Mouse (Mus musculus): ENCODE measurements around the gene Rpl3l. TPM values are rescaled to one million over a fixed set of nuclear protein-coding genes. Genes with fewer than 3 reads are reported as not detected.
"Not testable (repeated sequence)": the region's sequence is repeated elsewhere in the genome, so short reads cannot be mapped to it uniquely, and the experiment has no call there.

Rpl3l gene
- polyA plus RNA-seq, 1 experiment from 2014 or later = 0.09 TPM

- no peak overlapping the region for H3K9ac ChIP-seq
- H3K27me3 ChIP-seq = peaks cover 8% of the 10 kb centered on the region
- H3K9me3 ChIP-seq (replicated peaks) = no peaks in the 10 kb centered on the region
- no peak for ATAC-seq (ENCODE audit: insufficient read depth)
- no peak overlapping the region for H3K4me3 ChIP-seq (replicated peaks)
- 65% methylated on average over 2 of the region's 2 CpGs for WGBS (ENCODE audit: insufficient replicate concordance)
- no peak overlapping the region for H3K27ac ChIP-seq (replicated peaks)
- peaks cover 30% of the 10 kb centered on the region for H3K4me1 ChIP-seq (replicated peaks)
- peaks cover 41% of the 10 kb centered on the region for H3K36me3 ChIP-seq (replicated peaks)
- H3K4me2 ChIP-seq = no peak overlapping the region
Measured at GRCm38 (mm10) chr17:24699473-24699872, 28.1 kb upstream of the Rpl3l start.

DNA sequence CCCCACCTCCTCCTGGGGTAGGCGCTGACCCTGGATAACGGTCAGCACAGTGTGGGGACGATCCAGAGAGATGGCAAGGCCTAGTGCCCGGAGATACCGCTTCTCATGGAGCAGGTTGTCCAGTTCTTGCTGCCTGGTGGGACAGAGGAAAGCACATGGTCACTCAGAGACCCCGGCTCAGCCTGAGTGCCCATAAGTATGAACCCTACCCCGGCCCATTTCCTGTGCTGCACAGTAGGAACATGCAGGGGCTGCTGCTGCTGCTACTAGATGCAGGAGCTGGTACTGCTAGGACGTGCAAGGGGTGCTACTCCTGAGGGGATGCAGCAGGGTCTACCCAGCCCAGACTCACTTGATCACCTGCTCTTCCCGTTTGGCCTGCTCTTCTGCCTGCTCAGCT is 26.4 kb upstream of the Rpl3l start:
- 78% methylated on average over 9 of the region's 9 CpGs for WGBS (ENCODE audit: insufficient replicate concordance)
- ATAC-seq (ENCODE audit: insufficient read depth) = no peak
- Histone ChIP-seq H3K4me1 (replicated peaks) (peaks cover 25% of the 10 kb centered on the region), H3K9ac (no peak overlapping the region), H3K4me2 (no peak overlapping the region), H3K36me3 (replicated peaks) (peaks cover 49% of the 10 kb centered on the region), H3K9me3 (replicated peaks) (no peaks in the 10 kb centered on the region), H3K27ac (replicated peaks) (no peak overlapping the region), H3K27me3 (peaks cover 8% of the 10 kb centered on the region), H3K4me3 (replicated peaks) (no peak overlapping the region)

GRCm38 (mm10) chr17:24705821-24706220 is 21.8 kb upstream of the Rpl3l start:
- Histone ChIP-seq H3K27ac (replicated peaks) (no peak overlapping the region), H3K4me2 (0 out of 2 replicates have a peak overlapping the region, but pooled peaks have one; percentile 83), H3K27me3 (no peaks in the 10 kb centered on the region), H3K4me1 (replicated peaks) (peaks cover 34% of the 10 kb centered on the region), H3K9ac (no peak overlapping the region), H3K36me3 (replicated peaks) (peaks cover 33% of the 10 kb centered on the region), H3K4me3 (replicated peaks) (no peak overlapping the region), H3K9me3 (replicated peaks) (no peaks in the 10 kb centered on the region)
- ATAC-seq (ENCODE audit: insufficient read depth) = no peak
- WGBS (ENCODE audit: insufficient replicate concordance) = 83% methylated on average over 3 of the region's 3 CpGs

DNA sequence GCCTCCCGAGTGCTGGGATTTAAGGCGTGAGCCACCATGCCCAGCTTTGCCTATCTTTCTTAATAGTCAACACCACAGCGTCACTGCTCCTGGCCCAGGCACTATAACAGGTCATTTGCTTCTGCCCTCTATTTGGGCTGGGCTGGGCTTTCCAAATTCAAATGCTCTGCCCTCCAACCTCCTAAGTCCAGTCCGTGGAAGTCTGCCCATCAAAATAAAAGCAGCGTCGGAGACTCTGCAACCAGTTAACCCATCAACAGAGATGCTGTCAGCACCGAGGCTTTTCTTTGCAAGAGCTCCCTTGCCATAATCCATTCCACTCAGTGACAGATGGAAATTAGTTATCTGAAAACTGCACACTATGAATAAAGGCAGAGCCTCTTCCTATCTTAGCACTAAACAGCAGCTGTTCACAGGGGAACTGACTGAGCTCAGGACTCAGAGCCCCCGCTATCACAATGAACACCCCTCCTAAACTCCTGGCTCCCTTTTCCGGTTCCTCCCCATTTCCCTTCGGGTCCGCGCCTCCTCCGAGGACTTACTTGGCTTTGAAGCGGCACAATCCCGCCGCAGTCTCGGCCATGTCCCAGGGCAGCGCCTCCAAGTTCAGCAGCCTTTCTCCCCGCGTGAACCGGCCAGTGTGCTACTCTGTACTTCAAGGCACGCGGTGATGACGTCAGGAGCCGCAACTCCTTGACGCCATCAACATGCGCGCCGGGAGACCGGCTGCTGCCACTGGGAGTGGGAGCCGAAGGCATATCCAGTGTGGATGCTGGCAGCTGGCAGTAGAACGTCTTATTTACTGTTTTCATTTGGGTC is 20.4 kb upstream of the Rpl3l start, which contains the start of gene Tbl3:
Gene Tbl3, minus strand, starts transcription at position 679 of the 819 bp plus-strand sequence.
- WGBS (ENCODE audit: insufficient replicate concordance) = 2% methylated on average over 32 of the region's 32 CpGs
- Histone ChIP-seq H3K27me3 (no peaks in the 10 kb centered on the region), H3K4me1 (replicated peaks) (peaks cover 34% of the 10 kb centered on the region), H3K4me2 (peak within 1 kb of the TSS; percentile 83), H3K36me3 (replicated peaks) (peaks cover 19% of the 10 kb centered on the region), H3K4me3 (replicated peaks) (peak within 1 kb of the TSS; percentile 78), H3K9me3 (replicated peaks) (no peaks in the 10 kb centered on the region), H3K27ac (replicated peaks) (peak within 1 kb of the TSS; percentile 89), H3K9ac (peak within 1 kb of the TSS; percentile 70)
- ATAC-seq (ENCODE audit: insufficient read depth) = peak; percentile 80

DNA sequence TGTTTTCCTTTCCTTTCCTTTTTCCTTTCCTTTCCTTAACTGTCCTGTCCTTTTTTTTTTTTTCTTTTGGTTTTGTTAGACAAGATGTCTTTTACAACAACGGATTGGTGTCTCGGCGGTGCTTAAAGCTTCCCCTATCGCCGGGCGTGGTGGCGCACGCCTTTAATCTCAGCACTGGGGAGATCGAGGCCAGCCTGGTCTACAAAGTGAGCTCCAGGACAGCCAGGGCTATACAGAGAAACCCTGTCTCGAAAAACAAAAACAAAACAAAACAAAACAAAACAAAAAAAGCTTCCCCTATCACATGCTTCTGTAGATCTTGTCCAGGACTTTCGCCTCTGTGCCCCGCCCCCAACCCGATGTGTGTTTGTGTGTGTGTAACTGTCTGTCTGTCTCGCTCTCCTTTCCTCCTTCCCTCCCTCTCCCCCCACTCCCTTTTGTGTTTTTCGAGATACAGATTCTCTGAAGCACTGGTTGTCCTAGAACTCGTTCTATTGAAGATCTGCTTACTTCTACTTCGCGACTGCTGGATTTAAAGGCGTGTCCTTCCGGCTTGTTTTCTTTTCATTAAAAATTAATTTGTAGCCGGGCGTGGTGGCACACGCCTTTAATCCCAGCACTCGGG is 19.7 kb upstream of the Rpl3l start:
- peak; percentile 63 for ATAC-seq (ENCODE audit: insufficient read depth)
- Histone ChIP-seq H3K27ac (replicated peaks) (peak overlapping the region; percentile 89), H3K4me2 (peak overlapping the region; percentile 83), H3K4me3 (replicated peaks) (peak overlapping the region; percentile 78), H3K9me3 (replicated peaks) (no peaks in the 10 kb centered on the region), H3K36me3 (replicated peaks) (peaks cover 16% of the 10 kb centered on the region), H3K9ac (peak overlapping the region; percentile 70), H3K4me1 (replicated peaks) (peaks cover 34% of the 10 kb centered on the region), H3K27me3 (no peaks in the 10 kb centered on the region)
- 2% methylated on average over 24 of the region's 24 CpGs for WGBS (ENCODE audit: insufficient replicate concordance)

- Histone ChIP-seq H3K4me3 (replicated peaks) (peak overlapping the region; percentile 78), H3K4me2 (peak overlapping the region; percentile 83), H3K9me3 (replicated peaks) (no peaks in the 10 kb centered on the region)
Measured at GRCm38 (mm10) chr17:24708646-24709045, 19.0 kb upstream of the Rpl3l start.

GRCm38 (mm10) chr17:24715556-24715955 is 12.1 kb upstream of the Rpl3l start:
- H3K4me3 ChIP-seq (replicated peaks) = no peak overlapping the region
- no peaks in the 10 kb centered on the region for H3K27me3 ChIP-seq
- no peak overlapping the region for H3K9ac ChIP-seq
- H3K9me3 ChIP-seq (replicated peaks) = no peaks in the 10 kb centered on the region
- ATAC-seq (ENCODE audit: insufficient read depth) = no peak
- H3K27ac ChIP-seq (replicated peaks) = no peak overlapping the region
- H3K36me3 ChIP-seq (replicated peaks) = peaks cover 17% of the 10 kb centered on the region
- no peak overlapping the region for H3K4me2 ChIP-seq
- H3K4me1 ChIP-seq (replicated peaks) = peaks cover 19% of the 10 kb centered on the region
- WGBS (ENCODE audit: insufficient replicate concordance) = 83% methylated on average over 6 of the region's 6 CpGs

More at GRCm38 (mm10) chr17:24708646-24709045, 19.0 kb upstream of the Rpl3l start:
- Histone ChIP-seq H3K4me1 (replicated peaks) (peaks cover 34% of the 10 kb centered on the region), H3K27ac (replicated peaks) (no peak overlapping the region), H3K27me3 (no peaks in the 10 kb centered on the region), H3K9ac (no peak overlapping the region), H3K36me3 (replicated peaks) (peaks cover 16% of the 10 kb centered on the region)
- WGBS (ENCODE audit: insufficient replicate concordance) = 8% methylated on average over 2 of the region's 2 CpGs
- no peak for ATAC-seq (ENCODE audit: insufficient read depth)

DNA sequence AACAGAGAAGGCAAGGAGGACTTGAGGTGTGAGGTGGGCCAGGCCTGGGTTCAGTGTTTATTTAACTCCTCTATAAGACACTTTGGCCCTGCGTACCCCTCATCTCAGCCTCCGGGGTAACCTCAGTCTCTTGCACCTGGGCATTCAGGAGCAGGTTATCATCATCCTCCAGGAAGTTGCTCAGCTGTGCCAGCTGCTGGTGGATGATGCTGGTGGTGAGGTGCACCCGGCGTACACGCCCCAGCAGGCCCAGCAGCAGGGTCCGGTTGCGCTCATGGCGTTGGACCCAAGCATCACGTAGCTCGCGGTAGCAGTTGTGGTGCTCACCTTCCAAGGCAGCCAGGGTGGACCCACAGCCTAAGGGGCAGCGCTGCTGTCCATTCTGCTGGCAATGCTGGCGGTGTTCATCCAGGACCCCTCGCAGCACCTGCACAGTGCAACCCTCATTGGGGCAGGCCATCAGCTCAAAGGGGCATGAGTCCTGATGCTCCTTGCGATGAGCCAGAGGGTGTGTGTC is 11.4 kb upstream of the Rpl3l start:
- H3K4me3 ChIP-seq (replicated peaks) = no peak overlapping the region
- no peaks in the 10 kb centered on the region for H3K27me3 ChIP-seq
- H3K9me3 ChIP-seq (replicated peaks) = no peaks in the 10 kb centered on the region
- no peak overlapping the region for H3K27ac ChIP-seq (replicated peaks)
- no peak overlapping the region for H3K9ac ChIP-seq
- peaks cover 21% of the 10 kb centered on the region for H3K4me1 ChIP-seq (replicated peaks)
- H3K36me3 ChIP-seq (replicated peaks) = peaks cover 18% of the 10 kb centered on the region
- ATAC-seq (ENCODE audit: insufficient read depth) = no peak
- WGBS (ENCODE audit: insufficient replicate concordance) = 87% methylated on average over 15 of the region's 15 CpGs
- H3K4me2 ChIP-seq = no peak overlapping the region

DNA sequence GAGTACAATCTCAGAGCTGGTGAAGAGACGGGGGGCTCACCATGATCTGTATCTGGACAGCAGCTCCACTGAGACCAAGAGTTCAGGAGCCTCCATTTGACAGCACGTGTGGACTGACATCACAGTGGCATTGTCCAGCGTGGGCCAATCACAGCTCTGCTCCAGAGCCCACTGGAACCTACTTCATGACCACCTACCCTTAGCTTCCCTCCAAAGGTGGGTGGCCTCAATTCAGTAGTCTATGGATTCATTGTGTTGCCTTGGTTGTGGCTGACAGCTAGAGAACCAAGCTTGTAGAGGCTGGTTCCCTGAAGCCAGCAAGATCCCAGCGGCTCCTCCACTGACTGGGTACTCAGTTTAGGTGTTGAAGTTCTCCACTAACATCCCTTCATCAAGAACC is 9.7 kb upstream of the Rpl3l start, which contains the start of the genes Rnf151 and Rps2:
Gene Rnf151, minus strand, starts transcription at position 121 of the 400 bp plus-strand sequence.
Gene Rps2, plus strand, starts transcription at position 174 of the 400 bp plus-strand sequence.
- Histone ChIP-seq H3K4me3 (replicated peaks) (peak within 1 kb of the TSS; percentile 92), H3K9me3 (replicated peaks) (no peaks in the 10 kb centered on the region), H3K4me1 (replicated peaks) (peaks cover 38% of the 10 kb centered on the region), H3K4me2 (peak within 1 kb of the TSS; percentile 89), H3K27ac (replicated peaks) (0 out of 2 replicates have a peak within 1 kb of the TSS, but pooled peaks have one; percentile 25), H3K27me3 (no peaks in the 10 kb centered on the region), H3K36me3 (replicated peaks) (peaks cover 33% of the 10 kb centered on the region), H3K9ac (peak within 1 kb of the TSS; percentile 84)
- no peak for ATAC-seq (ENCODE audit: insufficient read depth)
- 64% methylated on average over 4 of the region's 4 CpGs for WGBS (ENCODE audit: insufficient replicate concordance)

GRCm38 (mm10) chr17:24718938-24719337 is 8.7 kb upstream of the Rpl3l start:
- Histone ChIP-seq H3K4me3 (replicated peaks) (peak overlapping the region; percentile 92), H3K4me2 (peak overlapping the region; percentile 89), H3K4me1 (replicated peaks) (peaks cover 47% of the 10 kb centered on the region), H3K27ac (replicated peaks) (peak overlapping the region; percentile 25; the same call in 1 of the 2 replicates), H3K9ac (peak overlapping the region; percentile 84), H3K36me3 (replicated peaks) (peaks cover 33% of the 10 kb centered on the region)
- 34% methylated on average over 5 of the region's 5 CpGs for WGBS (ENCODE audit: insufficient replicate concordance)
- H3K27me3 ChIP-seq; ATAC-seq (ENCODE audit: insufficient read depth); H3K9me3 ChIP-seq (replicated peaks): not testable (repeated sequence)
